Mouse (Mus musculus) heart, postnatal 0 days (tissue): ENCODE data around the gene Cela3a.

Source experiments
- CTCF ChIP-seq: IDR thresholded peaks from 2 replicates; pipeline ENCODE4 v1.5.1; 2016; ENCODE audit warnings: antibody characterized with exemption, control low read depth, low read depth
- EP300 ChIP-seq: IDR thresholded peaks from 2 replicates; pipeline ENCODE4 v1.6.1; 2016; ENCODE audit warnings: antibody characterized with exemption, low read depth

DNA sequence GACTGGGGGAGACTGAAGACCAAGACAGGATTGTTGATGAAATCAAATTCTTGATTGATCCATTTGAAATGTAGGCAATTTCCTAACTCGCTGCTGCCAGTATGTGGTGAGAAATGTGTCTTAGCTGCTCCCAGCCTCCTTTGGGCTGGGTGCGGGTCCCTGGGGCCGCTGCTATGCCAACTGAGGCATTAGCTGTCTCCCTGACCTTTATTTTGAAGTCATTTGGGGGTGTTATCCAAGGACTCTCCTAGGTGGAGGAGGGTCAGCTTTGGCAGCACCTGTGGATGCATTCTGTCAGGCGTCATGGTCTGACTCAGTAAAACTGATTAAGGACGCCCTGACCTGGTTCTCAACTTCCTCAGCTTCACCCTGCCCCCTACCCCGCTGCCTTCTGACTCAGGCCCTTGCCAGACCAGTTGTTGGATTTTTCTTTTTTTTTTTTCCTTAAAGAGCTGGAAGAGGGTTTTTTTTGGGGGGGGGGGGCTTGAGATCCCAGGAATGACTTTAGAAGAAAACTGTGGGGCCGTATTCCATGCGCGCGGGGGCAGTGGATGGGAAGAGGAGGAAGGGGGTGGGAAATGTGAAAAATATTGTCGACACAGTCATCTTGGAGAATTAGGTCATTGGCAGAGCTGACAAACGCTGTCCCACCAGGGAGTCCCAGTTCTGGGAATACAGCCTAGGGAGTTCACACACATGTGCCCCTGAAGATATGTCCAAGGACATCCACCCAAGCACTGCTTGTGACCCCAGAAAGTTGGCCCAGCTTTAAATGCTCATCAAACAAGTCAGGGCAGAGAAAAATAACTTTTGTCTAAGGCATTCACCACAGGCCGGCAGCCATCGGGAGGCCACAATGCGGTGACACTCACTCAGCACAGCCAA lies 12.7 kb downstream of the Cela3a start:
- no peak for TF ChIP-seq CTCF
- TF ChIP-seq EP300: no peak
